Mouse (Mus musculus) cortical plate, adult 2 months (tissue): ENCODE measurements at regions not wholly inside any gene's neighbourhood (a gene's known extent, or its start where the extent isn't known, plus 50 kb on each side); places are given as distances from the start of the nearest gene placed in this dataset.

ENCODE experiments used
- CTCF ChIP-seq: fragments of 200-500 bp; IDR thresholded peaks from 2 replicates; pipeline ENCODE4 v1.5.1; 2011; ENCODE audit warnings: mild to moderate bottlenecking, control low read depth, low read length; ENCODE audit not compliant: insufficient read depth; ENCODE audit errors: extremely low read depth
- POLR2A ChIP-seq: fragments of 200-500 bp; IDR thresholded peaks from 2 replicates; pipeline ENCODE4 v1.6.1; 2011; ENCODE audit warnings: mild to moderate bottlenecking, low read length, control low read depth; ENCODE audit not compliant: insufficient read depth; ENCODE audit errors: extremely low read depth

GRCm38 (mm10) chr10:65183659-65184058 is 1093.6 kb upstream of the Lrrtm3 start:
- TF ChIP-seq POLR2A (no peak), CTCF (no peak)
